Mouse (Mus musculus) heart, adult 9 months (tissue): Measurements from ENCODE around the gene Ccdc186.
A peak's percentile ranks its signal among the peaks of the same experiment; 100 is the strongest.
"Not testable (repeated sequence)": the region's sequence is repeated elsewhere in the genome, so short reads cannot be mapped to it uniquely, and the experiment has no call there.

ENCODE experiments used
- DNase-seq, 2 experiments: peaks; one replicate each; pipeline ENCODE4 v3.0.0; 2022; ENCODE audit warnings: low spot score in 2 of 2

Ccdc186 gene

GRCm38 (mm10) chr19:56801656-56802351 lies 20.2 kb downstream of the Ccdc186 start:
- no peak for DNase-seq

GRCm38 (mm10) chr19:56800930-56801655 lies 20.9 kb downstream of the Ccdc186 start:
- DNase-seq: no peak

GRCm38 (mm10) chr19:56800226-56800625 lies 21.8 kb downstream of the Ccdc186 start:
- no peak for DNase-seq

- DNase-seq: no peak
Observed at GRCm38 (mm10) chr19:56797376-56797775, 24.6 kb downstream of the Ccdc186 start.

GRCm38 (mm10) chr19:56788952-56789351 lies 33.0 kb downstream of the Ccdc186 start:
- DNase-seq: no peak

GRCm38 (mm10) chr19:56787911-56788310 lies 34.1 kb downstream of the Ccdc186 start:
- no peak for DNase-seq

- not testable (repeated sequence) for DNase-seq
Observed at GRCm38 (mm10) chr19:56778532-56778931, 43.5 kb downstream of the Ccdc186 start.

GRCm38 (mm10) chr19:56776719-56777382 lies 45.1 kb downstream of the Ccdc186 start:
- DNase-seq: peak; percentile 36 to 47

GRCm38 (mm10) chr19:56775893-56776718 lies 45.9 kb downstream of the Ccdc186 start:
- DNase-seq: peak in 1 of 2 experiments; percentile 27

GRCm38 (mm10) chr19:56774971-56775892 lies 46.8 kb downstream of the Ccdc186 start:
- peak in 1 of 2 experiments; percentile 35 for DNase-seq

- peak; percentile 79 to 82 for DNase-seq
Observed at GRCm38 (mm10) chr19:56774408-56774962, 47.5 kb downstream of the Ccdc186 start.

- DNase-seq: no peak
Observed at GRCm38 (mm10) chr19:56773393-56773971, 48.5 kb downstream of the Ccdc186 start.

- DNase-seq: no peak
Observed at GRCm38 (mm10) chr19:56772158-56772557, 49.8 kb downstream of the Ccdc186 start.

- DNase-seq: no peak
Observed at GRCm38 (mm10) chr19:56769024-56769423, 53.0 kb downstream of the Ccdc186 start.

GRCm38 (mm10) chr19:56762686-56763085 lies 59.3 kb downstream of the Ccdc186 start:
- DNase-seq: no peak

- DNase-seq: no peak
Observed at GRCm38 (mm10) chr19:56761727-56762126, 60.3 kb downstream of the Ccdc186 start.

- DNase-seq: no peak
Observed at GRCm38 (mm10) chr19:56761096-56761495, 60.9 kb downstream of the Ccdc186 start.

GRCm38 (mm10) chr19:56760306-56760940 lies 61.6 kb downstream of the Ccdc186 start:
- DNase-seq: no peak

GRCm38 (mm10) chr19:56759740-56760139 lies 62.2 kb downstream of the Ccdc186 start:
- no peak for DNase-seq
